Mouse (Mus musculus): ENCODE data around the gene Rnase2b. TPM values are rescaled to one million over a fixed set of nuclear protein-coding genes. Genes with fewer than 3 reads are reported as not detected.
A peak's percentile ranks its signal among the peaks of the same experiment; 100 is the strongest.
"Not testable (repeated sequence)": the region's sequence is repeated elsewhere in the genome, so short reads cannot be mapped to it uniquely, and the experiment has no call there.

The Rnase2b gene
- polyA plus RNA-seq, 1 experiment: not detected

GRCm38 (mm10) chr14:51150206-51150831 lies 11.7 kb upstream of the Rnase2b start:
- H3K4me3 ChIP-seq (ENCODE audit: insufficient read depth, low read length): no peak overlapping the region
- TF ChIP-seq CTCF (IDR thresholded peaks at IDR 0.05; ENCODE audit: extremely low read depth, insufficient read depth, low read length) (no peak), POLR2A (IDR thresholded peaks at IDR 0.05; ENCODE audit: extremely low read depth, insufficient read depth, low read length) (no peak)
- no peak overlapping the region for H3K27ac ChIP-seq (ENCODE audit: insufficient read depth, low read length)
- no peaks in the 10 kb centered on the region for H3K4me1 ChIP-seq (ENCODE audit: control insufficient read depth, insufficient read depth, low read length)

- Histone ChIP-seq H3K4me3 (ENCODE audit: insufficient read depth, low read length) (no peak overlapping the region), H3K4me1 (ENCODE audit: control insufficient read depth, insufficient read depth, low read length) (no peaks in the 10 kb centered on the region)
Measured at GRCm38 (mm10) chr14:51152249-51152870, 9.7 kb upstream of the Rnase2b start.

GRCm38 (mm10) chr14:51156056-51156735 lies 5.9 kb upstream of the Rnase2b start:
- H3K4me1 ChIP-seq (ENCODE audit: control insufficient read depth, insufficient read depth, low read length): no peaks in the 10 kb centered on the region
- TF ChIP-seq CTCF (IDR thresholded peaks at IDR 0.05; ENCODE audit: extremely low read depth, insufficient read depth, low read length): no peak
- TF ChIP-seq POLR2A (IDR thresholded peaks at IDR 0.05; ENCODE audit: extremely low read depth, insufficient read depth, low read length): no peak
- no peak overlapping the region for H3K27ac ChIP-seq (ENCODE audit: insufficient read depth, low read length)
- H3K4me3 ChIP-seq (ENCODE audit: insufficient read depth, low read length): no peak overlapping the region

More at GRCm38 (mm10) chr14:51152249-51152870, 9.7 kb upstream of the Rnase2b start:
- H3K27ac ChIP-seq (ENCODE audit: insufficient read depth, low read length): no peak overlapping the region
- no peak for TF ChIP-seq CTCF (IDR thresholded peaks at IDR 0.05; ENCODE audit: extremely low read depth, insufficient read depth, low read length)
- TF ChIP-seq POLR2A (IDR thresholded peaks at IDR 0.05; ENCODE audit: extremely low read depth, insufficient read depth, low read length): no peak

- no peak overlapping the region for H3K27ac ChIP-seq (ENCODE audit: insufficient read depth, low read length)
- TF ChIP-seq POLR2A (IDR thresholded peaks at IDR 0.05; ENCODE audit: extremely low read depth, insufficient read depth, low read length): no peak
- TF ChIP-seq CTCF (IDR thresholded peaks at IDR 0.05; ENCODE audit: extremely low read depth, insufficient read depth, low read length): no peak
- H3K4me3 ChIP-seq (ENCODE audit: insufficient read depth, low read length): no peak overlapping the region
- H3K4me1 ChIP-seq (ENCODE audit: control insufficient read depth, insufficient read depth, low read length): no peaks in the 10 kb centered on the region
Measured at GRCm38 (mm10) chr14:51156736-51157068, 5.4 kb upstream of the Rnase2b start.

GRCm38 (mm10) chr14:51157072-51157471 lies 5.0 kb upstream of the Rnase2b start:
- TF ChIP-seq POLR2A (IDR thresholded peaks at IDR 0.05; ENCODE audit: extremely low read depth, insufficient read depth, low read length): no peak
- no peak for TF ChIP-seq CTCF (IDR thresholded peaks at IDR 0.05; ENCODE audit: extremely low read depth, insufficient read depth, low read length)
- no peak overlapping the region for H3K4me3 ChIP-seq (ENCODE audit: insufficient read depth, low read length)
- H3K4me1 ChIP-seq (ENCODE audit: control insufficient read depth, insufficient read depth, low read length): no peaks in the 10 kb centered on the region
- no peak overlapping the region for H3K27ac ChIP-seq (ENCODE audit: insufficient read depth, low read length)

- H3K4me3 ChIP-seq (ENCODE audit: insufficient read depth, low read length); H3K4me1 ChIP-seq (ENCODE audit: control insufficient read depth, insufficient read depth, low read length); H3K27ac ChIP-seq (ENCODE audit: insufficient read depth, low read length): not testable (repeated sequence)
Measured at GRCm38 (mm10) chr14:51163323-51163722, 1.3 kb downstream of the Rnase2b start.

GRCm38 (mm10) chr14:51165435-51165834 lies 3.4 kb downstream of the Rnase2b start:
- TF ChIP-seq POLR2A (IDR thresholded peaks at IDR 0.05; ENCODE audit: extremely low read depth, insufficient read depth, low read length): no peak
- TF ChIP-seq CTCF (IDR thresholded peaks at IDR 0.05; ENCODE audit: extremely low read depth, insufficient read depth, low read length): no peak
- no peaks in the 10 kb centered on the region for H3K4me1 ChIP-seq (ENCODE audit: control insufficient read depth, insufficient read depth, low read length)
- no peak overlapping the region for H3K27ac ChIP-seq (ENCODE audit: insufficient read depth, low read length)
- no peak overlapping the region for H3K4me3 ChIP-seq (ENCODE audit: insufficient read depth, low read length)

- Histone ChIP-seq H3K4me3 (ENCODE audit: insufficient read depth, low read length) (no peak overlapping the region), H3K4me1 (ENCODE audit: control insufficient read depth, insufficient read depth, low read length) (no peaks in the 10 kb centered on the region), H3K27ac (ENCODE audit: insufficient read depth, low read length) (no peak overlapping the region)
- TF ChIP-seq CTCF (IDR thresholded peaks at IDR 0.05; ENCODE audit: extremely low read depth, insufficient read depth, low read length) (no peak), POLR2A (IDR thresholded peaks at IDR 0.05; ENCODE audit: extremely low read depth, insufficient read depth, low read length) (no peak)
Measured at GRCm38 (mm10) chr14:51166068-51166467, 4.0 kb downstream of the Rnase2b start.

GRCm38 (mm10) chr14:51172095-51172865 lies 10.2 kb downstream of the Rnase2b start:
- H3K27ac ChIP-seq (ENCODE audit: insufficient read depth, low read length); H3K4me1 ChIP-seq (ENCODE audit: control insufficient read depth, insufficient read depth, low read length); H3K4me3 ChIP-seq (ENCODE audit: insufficient read depth, low read length): not testable (repeated sequence)
- peak; percentile 53; the same call in 1 of the 2 replicates for TF ChIP-seq CTCF (IDR thresholded peaks at IDR 0.05; ENCODE audit: extremely low read depth, insufficient read depth, low read length)

- H3K4me1 ChIP-seq (ENCODE audit: control insufficient read depth, insufficient read depth, low read length); H3K27ac ChIP-seq (ENCODE audit: insufficient read depth, low read length); H3K4me3 ChIP-seq (ENCODE audit: insufficient read depth, low read length): not testable (repeated sequence)
Measured at GRCm38 (mm10) chr14:51172947-51173346, 10.9 kb downstream of the Rnase2b start.
